Mouse (Mus musculus): ENCODE measurements around the gene Map3k21. TPM values are rescaled to one million over a fixed set of nuclear protein-coding genes. Genes with fewer than 3 reads are reported as not detected.

The Map3k21 gene
- polyA plus RNA-seq, 1 experiment, result not detected

DNA sequence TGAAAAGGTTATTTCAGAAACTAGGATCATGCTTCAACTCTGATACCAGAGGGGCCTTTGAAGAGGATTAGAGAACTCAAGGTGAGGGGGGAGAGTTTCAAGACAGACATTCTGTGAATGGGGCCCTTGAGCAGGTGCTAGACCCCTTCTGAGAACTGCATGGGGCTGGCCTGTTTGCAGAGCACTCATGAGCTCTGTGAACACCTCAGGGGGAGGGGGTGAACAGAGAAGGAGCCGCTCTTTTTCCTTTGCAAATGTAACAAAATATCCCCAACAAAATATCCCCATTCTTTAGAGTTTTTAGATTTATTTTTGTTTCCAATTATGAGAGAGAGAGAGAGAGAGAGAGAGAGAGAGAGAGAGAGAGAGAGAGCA is 47.7 kb downstream of the Map3k21 start:
- Histone ChIP-seq H3K36me3 (ENCODE audit: control insufficient read depth, insufficient read depth) (no peaks in the 10 kb centered on the region), H3ac (ENCODE audit: control insufficient read depth, insufficient read length) (no peak overlapping the region), H3K27me3 (ENCODE audit: control insufficient read depth, insufficient read depth, insufficient read length) (no peaks in the 10 kb centered on the region), H3K4me3 (no peak overlapping the region), H3K4me2 (ENCODE audit: low read depth) (no peak overlapping the region), H3K79me2 (ENCODE audit: control insufficient read depth, insufficient read depth) (no peaks in the 10 kb centered on the region)
- TF ChIP-seq TCF12 (IDR thresholded peaks at IDR 0.05; ENCODE audit: insufficient read depth, poor library complexity, severe bottlenecking), result no peak
- TF ChIP-seq MYOD1 (IDR thresholded peaks at IDR 0.05; ENCODE audit: control insufficient read depth in 1 of 3, insufficient read length in 2 of 3, low read depth in 2 of 3), result no peak
- TF ChIP-seq E2F4 (IDR thresholded peaks at IDR 0.05; ENCODE audit: insufficient read depth), result no peak
- TF ChIP-seq POLR2AphosphoS2 (IDR thresholded peaks at IDR 0.05; ENCODE audit: insufficient read length, low read depth), result no peak
- TF ChIP-seq TCF3 (IDR thresholded peaks at IDR 0.05; ENCODE audit: insufficient read length, low read depth), result no peak
- TF ChIP-seq SRF (IDR thresholded peaks at IDR 0.05; ENCODE audit: control insufficient read depth, insufficient read length, low read depth), result no peak
- no peak for TF ChIP-seq MYOG (IDR thresholded peaks at IDR 0.05; ENCODE audit: control insufficient read depth in 1 of 3, insufficient read depth in 1 of 3, insufficient read length in 2 of 3, low read depth in 2 of 3)
- no peak for TF ChIP-seq MAX (IDR thresholded peaks at IDR 0.05; ENCODE audit: low read depth)
- no peak for TF ChIP-seq USF1 (IDR thresholded peaks at IDR 0.05; ENCODE audit: low read depth)
- TF ChIP-seq CEBPB (IDR thresholded peaks at IDR 0.05; ENCODE audit: insufficient read depth, poor library complexity, severe bottlenecking), result no peak
- no peak for TF ChIP-seq REST (IDR thresholded peaks at IDR 0.05; ENCODE audit: insufficient read depth, insufficient read length)

DNA sequence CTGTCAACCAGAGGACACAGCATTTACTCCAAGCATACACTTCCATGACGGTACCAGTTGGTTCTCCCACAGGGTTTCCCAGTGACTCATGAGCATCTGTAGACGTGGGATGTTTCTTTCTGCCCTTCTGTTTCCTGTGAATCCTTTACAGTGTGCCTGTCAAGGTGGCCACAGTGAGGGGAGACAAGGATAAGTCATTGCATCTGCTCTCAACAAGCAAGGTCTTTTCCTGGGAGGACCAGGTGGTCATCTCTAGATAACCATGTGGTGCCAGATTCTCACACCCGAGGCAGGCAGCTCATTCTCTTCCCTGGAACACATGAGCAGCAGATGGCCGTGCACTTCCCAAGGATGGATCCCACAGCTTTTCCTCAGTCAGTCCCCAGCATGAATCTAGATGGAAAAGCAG is 49.1 kb downstream of the Map3k21 start:
- Histone ChIP-seq H3K4me3 (no peak overlapping the region), H3K27me3 (ENCODE audit: control insufficient read depth, insufficient read depth, insufficient read length) (no peaks in the 10 kb centered on the region), H3K36me3 (ENCODE audit: control insufficient read depth, insufficient read depth) (no peaks in the 10 kb centered on the region), H3K79me2 (ENCODE audit: control insufficient read depth, insufficient read depth) (no peaks in the 10 kb centered on the region), H3ac (ENCODE audit: control insufficient read depth, insufficient read length) (no peak overlapping the region), H3K4me2 (ENCODE audit: low read depth) (no peak overlapping the region)
- TF ChIP-seq REST (IDR thresholded peaks at IDR 0.05; ENCODE audit: insufficient read depth, insufficient read length) (no peak), USF1 (IDR thresholded peaks at IDR 0.05; ENCODE audit: low read depth) (no peak)

DNA sequence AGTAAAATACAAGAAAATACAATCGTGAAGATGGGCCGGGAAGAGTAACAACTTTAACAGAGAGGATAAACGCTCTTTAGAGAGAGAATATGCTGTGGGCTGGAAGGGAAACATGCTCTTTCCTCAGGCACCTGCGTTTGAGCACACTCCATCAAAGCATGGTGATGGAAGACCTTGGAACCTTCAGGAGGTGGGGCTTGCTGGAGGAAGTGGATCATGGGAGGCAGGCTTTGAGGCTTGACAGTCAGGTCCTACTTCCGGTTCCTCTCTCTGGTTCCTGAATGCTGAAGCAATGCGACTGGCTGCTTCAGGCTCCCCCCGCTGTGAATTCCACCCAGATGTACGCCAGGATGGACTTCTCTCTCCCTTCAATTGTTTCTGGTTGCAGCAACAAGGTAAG is 49.8 kb downstream of the Map3k21 start:
- Histone ChIP-seq H3K4me2 (ENCODE audit: low read depth) (no peak overlapping the region), H3K36me3 (ENCODE audit: control insufficient read depth, insufficient read depth) (no peaks in the 10 kb centered on the region), H3K4me3 (no peak overlapping the region), H3ac (ENCODE audit: control insufficient read depth, insufficient read length) (no peak overlapping the region), H3K79me2 (ENCODE audit: control insufficient read depth, insufficient read depth) (no peaks in the 10 kb centered on the region), H3K27me3 (ENCODE audit: control insufficient read depth, insufficient read depth, insufficient read length) (no peaks in the 10 kb centered on the region)
- TF ChIP-seq USF1 (IDR thresholded peaks at IDR 0.05; ENCODE audit: low read depth), result no peak

DNA sequence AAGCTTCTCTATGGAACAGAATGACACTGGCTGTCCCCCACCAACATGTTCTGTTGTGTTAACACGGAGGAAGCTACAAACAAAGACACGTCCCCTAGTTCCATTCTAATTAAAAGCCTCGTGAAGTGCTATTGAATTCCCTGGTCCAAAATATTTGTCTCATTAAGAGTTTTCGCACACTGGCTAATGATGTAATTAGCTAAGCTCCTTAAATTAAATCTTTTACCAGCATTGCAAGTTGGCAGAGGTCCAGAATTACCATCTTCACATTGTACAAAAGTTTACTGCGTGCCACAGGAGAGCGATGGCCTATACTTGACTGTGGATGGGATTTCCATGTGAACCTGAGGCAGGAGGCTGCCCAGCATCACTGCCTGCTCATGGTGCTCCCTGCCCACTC is 51.5 kb downstream of the Map3k21 start:
- H3K79me2 ChIP-seq (ENCODE audit: control insufficient read depth, insufficient read depth), result no peaks in the 10 kb centered on the region
- H3K27me3 ChIP-seq (ENCODE audit: control insufficient read depth, insufficient read depth, insufficient read length), result no peaks in the 10 kb centered on the region
- no peak for TF ChIP-seq REST (IDR thresholded peaks at IDR 0.05; ENCODE audit: insufficient read depth, insufficient read length)
- no peak for TF ChIP-seq TCF3 (IDR thresholded peaks at IDR 0.05; ENCODE audit: insufficient read length, low read depth)
- no peak for TF ChIP-seq POLR2AphosphoS2 (IDR thresholded peaks at IDR 0.05; ENCODE audit: insufficient read length, low read depth)
- no peak overlapping the region for H3K4me2 ChIP-seq (ENCODE audit: low read depth)
- no peaks in the 10 kb centered on the region for H3K36me3 ChIP-seq (ENCODE audit: control insufficient read depth, insufficient read depth)
- H3K4me3 ChIP-seq, result no peak overlapping the region
- H3ac ChIP-seq (ENCODE audit: control insufficient read depth, insufficient read length), result no peak overlapping the region

DNA sequence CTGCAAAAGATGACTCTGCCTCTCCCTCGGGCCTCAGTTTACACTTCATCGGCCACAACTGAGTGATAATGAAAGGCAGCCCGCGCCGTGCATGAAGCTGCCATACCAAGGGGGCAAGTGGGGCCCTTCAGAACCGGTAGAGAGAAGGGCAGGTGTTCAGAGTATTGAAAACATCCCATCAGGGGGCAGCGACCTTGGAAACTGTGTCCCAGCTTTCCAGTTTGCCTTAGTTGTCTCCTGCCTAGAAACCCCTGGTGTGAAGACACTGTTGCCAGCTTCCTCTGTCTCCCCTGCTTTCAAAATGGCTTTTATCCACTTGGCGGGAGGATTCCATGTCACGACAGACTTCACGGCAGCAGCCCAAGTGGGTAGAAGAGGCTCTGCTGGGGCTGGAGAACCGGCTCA is 53.6 kb downstream of the Map3k21 start:
- H3K4me2 ChIP-seq (ENCODE audit: low read depth), result no peak overlapping the region
- no peaks in the 10 kb centered on the region for H3K27me3 ChIP-seq (ENCODE audit: control insufficient read depth, insufficient read depth, insufficient read length)
- H3K36me3 ChIP-seq (ENCODE audit: control insufficient read depth, insufficient read depth), result no peaks in the 10 kb centered on the region
- no peaks in the 10 kb centered on the region for H3K79me2 ChIP-seq (ENCODE audit: control insufficient read depth, insufficient read depth)
- no peak overlapping the region for H3ac ChIP-seq (ENCODE audit: control insufficient read depth, insufficient read length)
- H3K4me3 ChIP-seq, result no peak overlapping the region
- no peak for TF ChIP-seq TCF12 (IDR thresholded peaks at IDR 0.05; ENCODE audit: insufficient read depth, poor library complexity, severe bottlenecking)
- TF ChIP-seq USF1 (IDR thresholded peaks at IDR 0.05; ENCODE audit: low read depth), result no peak
- no peak for TF ChIP-seq TCF3 (IDR thresholded peaks at IDR 0.05; ENCODE audit: insufficient read length, low read depth)
- no peak for TF ChIP-seq MYOG (IDR thresholded peaks at IDR 0.05; ENCODE audit: control insufficient read depth in 1 of 3, insufficient read depth in 1 of 3, insufficient read length in 2 of 3, low read depth in 2 of 3)
- no peak for TF ChIP-seq MYOD1 (IDR thresholded peaks at IDR 0.05; ENCODE audit: control insufficient read depth in 1 of 3, insufficient read length in 2 of 3, low read depth in 2 of 3)
- TF ChIP-seq REST (IDR thresholded peaks at IDR 0.05; ENCODE audit: insufficient read depth, insufficient read length), result no peak
- no peak for TF ChIP-seq MAX (IDR thresholded peaks at IDR 0.05; ENCODE audit: low read depth)

GRCm38 (mm10) chr8:125971336-125971735 is 61.1 kb downstream of the Map3k21 start:
- TF ChIP-seq TCF12 (IDR thresholded peaks at IDR 0.05; ENCODE audit: insufficient read depth, poor library complexity, severe bottlenecking) (no peak), MYOG (IDR thresholded peaks at IDR 0.05; ENCODE audit: control insufficient read depth in 1 of 3, insufficient read depth in 1 of 3, insufficient read length in 2 of 3, low read depth in 2 of 3) (no peak), MAX (IDR thresholded peaks at IDR 0.05; ENCODE audit: low read depth) (no peak), E2F4 (IDR thresholded peaks at IDR 0.05; ENCODE audit: insufficient read depth) (no peak), TCF3 (IDR thresholded peaks at IDR 0.05; ENCODE audit: insufficient read length, low read depth) (no peak), CEBPB (IDR thresholded peaks at IDR 0.05; ENCODE audit: insufficient read depth, poor library complexity, severe bottlenecking) (no peak), SRF (IDR thresholded peaks at IDR 0.05; ENCODE audit: control insufficient read depth, insufficient read length, low read depth) (no peak), POLR2A (IDR thresholded peaks at IDR 0.05; ENCODE audit: insufficient read length, low read depth) (no peak), REST (IDR thresholded peaks at IDR 0.05; ENCODE audit: insufficient read depth, insufficient read length) (no peak)
- H3K4me3 ChIP-seq, result no peak overlapping the region
- no peaks in the 10 kb centered on the region for H3K27me3 ChIP-seq (ENCODE audit: control insufficient read depth, insufficient read depth, insufficient read length)
- H3K79me2 ChIP-seq (ENCODE audit: control insufficient read depth, insufficient read depth), result no peaks in the 10 kb centered on the region
- no peaks in the 10 kb centered on the region for H3K36me3 ChIP-seq (ENCODE audit: control insufficient read depth, insufficient read depth)
- H3K4me2 ChIP-seq (ENCODE audit: low read depth), result no peak overlapping the region
- H3ac ChIP-seq (ENCODE audit: control insufficient read depth, insufficient read length), result no peak overlapping the region

Data from myocyte (in vitro differentiated cells).